Mouse (Mus musculus): ENCODE data around the gene Abca4. TPM values are rescaled to one million over a fixed set of nuclear protein-coding genes. Genes with fewer than 3 reads are reported as not detected.

Abca4 gene
- total and polyA plus RNA-seq, 2 experiments from 2014 or later, result 1.1 to 3.1 TPM

GRCm38 (mm10) chr3:122143432-122143831 is 99.2 kb downstream of the Abca4 start:
- no peaks in the 10 kb centered on the region for H3K9me3 ChIP-seq (ENCODE audit: low read length)
- H3K36me3 ChIP-seq (ENCODE audit: insufficient read depth), result no peaks in the 10 kb centered on the region
- TF ChIP-seq CTCF (IDR thresholded peaks at IDR 0.05; ENCODE audit: low read depth), result no peak
- DNase-seq (no peak), ATAC-seq (no peak)
- no peaks in the 10 kb centered on the region for H3K4me1 ChIP-seq (ENCODE audit: insufficient read depth)
- no peak overlapping the region for H3K4me2 ChIP-seq (ENCODE audit: low read depth)
- WGBS, result 82% methylated on average over 3 of the region's 3 CpGs
- H3K9ac ChIP-seq, result no peak overlapping the region
- H3K4me3 ChIP-seq (ENCODE audit: low read depth, low read length), result no peak overlapping the region
- no peak overlapping the region for H3K27ac ChIP-seq (ENCODE audit: low read depth, low read length)
- H3K27me3 ChIP-seq (ENCODE audit: insufficient read depth, low read length), result no peaks in the 10 kb centered on the region

GRCm38 (mm10) chr3:122145430-122145829 is 101.2 kb downstream of the Abca4 start:
- ATAC-seq, result no peak
- TF ChIP-seq CTCF (IDR thresholded peaks at IDR 0.05; ENCODE audit: low read depth), result no peak
- WGBS, result 73% methylated on average over 3 of the region's 3 CpGs

GRCm38 (mm10) chr3:122150836-122151235 is 106.6 kb downstream of the Abca4 start:
- Histone ChIP-seq H3K27me3 (ENCODE audit: insufficient read depth, low read length) (no peaks in the 10 kb centered on the region), H3K36me3 (ENCODE audit: insufficient read depth) (no peaks in the 10 kb centered on the region), H3K9ac (no peak overlapping the region), H3K4me2 (ENCODE audit: low read depth) (no peak overlapping the region), H3K4me3 (ENCODE audit: low read depth, low read length) (no peak overlapping the region), H3K9me3 (ENCODE audit: low read length) (no peaks in the 10 kb centered on the region), H3K27ac (ENCODE audit: low read depth, low read length) (no peak overlapping the region), H3K4me1 (ENCODE audit: insufficient read depth) (no peaks in the 10 kb centered on the region)
- no peak for DNase-seq
- 84% methylated on average over 7 of the region's 7 CpGs for WGBS
- TF ChIP-seq CTCF (IDR thresholded peaks at IDR 0.05; ENCODE audit: low read depth), result no peak
- ATAC-seq, result no peak

More at GRCm38 (mm10) chr3:122145430-122145829, 101.2 kb downstream of the Abca4 start:
- no peak overlapping the region for H3K9ac ChIP-seq
- DNase-seq, result no peak
- no peaks in the 10 kb centered on the region for H3K4me1 ChIP-seq (ENCODE audit: insufficient read depth)
- no peaks in the 10 kb centered on the region for H3K27me3 ChIP-seq (ENCODE audit: insufficient read depth, low read length)
- H3K36me3 ChIP-seq (ENCODE audit: insufficient read depth), result no peaks in the 10 kb centered on the region
- no peaks in the 10 kb centered on the region for H3K9me3 ChIP-seq (ENCODE audit: low read length)
- no peak overlapping the region for H3K4me2 ChIP-seq (ENCODE audit: low read depth)
- no peak overlapping the region for H3K4me3 ChIP-seq (ENCODE audit: low read depth, low read length)
- H3K27ac ChIP-seq (ENCODE audit: low read depth, low read length), result no peak overlapping the region

- Histone ChIP-seq H3K36me3 (ENCODE audit: insufficient read depth) (no peaks in the 10 kb centered on the region), H3K9me3 (ENCODE audit: low read length) (no peaks in the 10 kb centered on the region), H3K4me1 (ENCODE audit: insufficient read depth) (no peaks in the 10 kb centered on the region), H3K27me3 (ENCODE audit: insufficient read depth, low read length) (no peaks in the 10 kb centered on the region), H3K4me3 (ENCODE audit: low read depth, low read length) (no peak overlapping the region), H3K27ac (ENCODE audit: low read depth, low read length) (no peak overlapping the region), H3K9ac (no peak overlapping the region), H3K4me2 (ENCODE audit: low read depth) (no peak overlapping the region)
- ATAC-seq, result 0 out of 2 replicates have a peak, but pooled peaks have one; percentile 10
- WGBS, result 38% methylated on average over 4 of the region's 4 CpGs
- peak; percentile 40 for DNase-seq
- no peak for TF ChIP-seq CTCF (IDR thresholded peaks at IDR 0.05; ENCODE audit: low read depth)
Measured at GRCm38 (mm10) chr3:122152431-122152830, 108.2 kb downstream of the Abca4 start.

GRCm38 (mm10) chr3:122154080-122154479 is 109.8 kb downstream of the Abca4 start:
- Histone ChIP-seq H3K9me3 (ENCODE audit: low read length) (no peaks in the 10 kb centered on the region), H3K4me3 (ENCODE audit: low read depth, low read length) (no peak overlapping the region), H3K27ac (ENCODE audit: low read depth, low read length) (no peak overlapping the region), H3K36me3 (ENCODE audit: insufficient read depth) (no peaks in the 10 kb centered on the region), H3K9ac (no peak overlapping the region), H3K4me2 (ENCODE audit: low read depth) (no peak overlapping the region), H3K4me1 (ENCODE audit: insufficient read depth) (no peaks in the 10 kb centered on the region), H3K27me3 (ENCODE audit: insufficient read depth, low read length) (no peaks in the 10 kb centered on the region)
- WGBS, result 50% methylated on average over 2 of the region's 2 CpGs
- TF ChIP-seq CTCF (IDR thresholded peaks at IDR 0.05; ENCODE audit: low read depth), result no peak
- DNase-seq (no peak), ATAC-seq (no peak)

- no peak overlapping the region for H3K4me3 ChIP-seq (ENCODE audit: low read depth, low read length)
- no peaks in the 10 kb centered on the region for H3K27me3 ChIP-seq (ENCODE audit: insufficient read depth, low read length)
- no peaks in the 10 kb centered on the region for H3K9me3 ChIP-seq (ENCODE audit: low read length)
- 95% methylated on average over 1 of the region's 1 CpGs for WGBS
- DNase-seq (no peak), ATAC-seq (no peak)
- TF ChIP-seq CTCF (IDR thresholded peaks at IDR 0.05; ENCODE audit: low read depth), result no peak
- H3K4me1 ChIP-seq (ENCODE audit: insufficient read depth), result no peaks in the 10 kb centered on the region
- no peak overlapping the region for H3K4me2 ChIP-seq (ENCODE audit: low read depth)
- H3K27ac ChIP-seq (ENCODE audit: low read depth, low read length), result no peak overlapping the region
- no peak overlapping the region for H3K9ac ChIP-seq
- H3K36me3 ChIP-seq (ENCODE audit: insufficient read depth), result no peaks in the 10 kb centered on the region
Measured at GRCm38 (mm10) chr3:122159447-122159846, 115.2 kb downstream of the Abca4 start.

GRCm38 (mm10) chr3:122169616-122170178 is 125.5 kb downstream of the Abca4 start:
- WGBS, result 47% methylated on average over 10 of the region's 10 CpGs
- TF ChIP-seq CTCF (IDR thresholded peaks at IDR 0.05; ENCODE audit: low read depth), result peak; percentile 64
- H3K4me2 ChIP-seq (ENCODE audit: low read depth), result no peak overlapping the region

More at GRCm38 (mm10) chr3:122169616-122170178, 125.5 kb downstream of the Abca4 start:
- H3K36me3 ChIP-seq (ENCODE audit: insufficient read depth), result no peaks in the 10 kb centered on the region
- no peaks in the 10 kb centered on the region for H3K27me3 ChIP-seq (ENCODE audit: insufficient read depth, low read length)
- H3K4me1 ChIP-seq (ENCODE audit: insufficient read depth), result no peaks in the 10 kb centered on the region
- no peaks in the 10 kb centered on the region for H3K9me3 ChIP-seq (ENCODE audit: low read length)
- ATAC-seq, result no peak
- no peak overlapping the region for H3K27ac ChIP-seq (ENCODE audit: low read depth, low read length)
- H3K9ac ChIP-seq, result no peak overlapping the region
- DNase-seq, result no peak
- no peak overlapping the region for H3K4me3 ChIP-seq (ENCODE audit: low read depth, low read length)
